Mouse (Mus musculus): Measurements from ENCODE around the gene Tmcc3. TPM values are rescaled to one million over a fixed set of nuclear protein-coding genes. Genes with fewer than 3 reads are reported as not detected.
A peak's percentile ranks its signal among the peaks of the same experiment; 100 is the strongest.

Gene Tmcc3
- total RNA-seq, 1 experiment from 2014 or later: 0.15 TPM

DNA sequence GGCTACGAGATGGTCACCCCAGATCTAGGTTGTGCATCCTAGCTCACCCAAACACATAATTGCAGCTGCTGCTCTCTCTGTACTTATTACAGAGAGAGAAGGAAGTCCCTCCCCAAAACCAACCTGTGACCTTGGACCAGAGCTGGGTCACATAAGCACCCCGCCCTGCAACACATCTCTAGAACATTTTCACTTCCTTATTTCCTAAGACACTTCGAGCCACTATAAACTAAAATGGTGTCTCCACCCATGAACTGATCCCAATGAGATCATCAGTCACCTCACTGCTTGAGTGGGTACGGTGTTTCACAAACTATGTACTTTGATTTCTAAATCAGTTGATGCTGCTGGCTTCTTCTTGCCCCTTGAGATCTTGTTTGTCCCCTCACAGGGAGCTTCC lies 293.7 kb downstream of the Tmcc3 start:
- peak in 1 of 2 experiments; percentile 49; a peak in 2 of 4 replicates for ATAC-seq (replicated peaks in 1 of 2; ENCODE audit: insufficient read depth in 1 of 2, low FRiP score in 2 of 2, low TSS enrichment in 1 of 2, low read depth in 1 of 2, poor library complexity in 2 of 2, severe bottlenecking in 2 of 2)

- peak; percentile 78 to 86 for ATAC-seq (replicated peaks in 1 of 2; ENCODE audit: insufficient read depth in 1 of 2, low FRiP score in 2 of 2, low TSS enrichment in 1 of 2, low read depth in 1 of 2, poor library complexity in 2 of 2, severe bottlenecking in 2 of 2)
Observed at GRCm38 (mm10) chr10:94609309-94609777, 297.6 kb downstream of the Tmcc3 start.

- ATAC-seq (replicated peaks in 1 of 2; ENCODE audit: insufficient read depth in 1 of 2, low FRiP score in 2 of 2, low TSS enrichment in 1 of 2, low read depth in 1 of 2, poor library complexity in 2 of 2, severe bottlenecking in 2 of 2): no peak
Observed at GRCm38 (mm10) chr10:94611228-94611968, 299.6 kb downstream of the Tmcc3 start.

GRCm38 (mm10) chr10:94611969-94612440 lies 300.3 kb downstream of the Tmcc3 start:
- no peak for ATAC-seq (replicated peaks in 1 of 2; ENCODE audit: insufficient read depth in 1 of 2, low FRiP score in 2 of 2, low TSS enrichment in 1 of 2, low read depth in 1 of 2, poor library complexity in 2 of 2, severe bottlenecking in 2 of 2)

DNA sequence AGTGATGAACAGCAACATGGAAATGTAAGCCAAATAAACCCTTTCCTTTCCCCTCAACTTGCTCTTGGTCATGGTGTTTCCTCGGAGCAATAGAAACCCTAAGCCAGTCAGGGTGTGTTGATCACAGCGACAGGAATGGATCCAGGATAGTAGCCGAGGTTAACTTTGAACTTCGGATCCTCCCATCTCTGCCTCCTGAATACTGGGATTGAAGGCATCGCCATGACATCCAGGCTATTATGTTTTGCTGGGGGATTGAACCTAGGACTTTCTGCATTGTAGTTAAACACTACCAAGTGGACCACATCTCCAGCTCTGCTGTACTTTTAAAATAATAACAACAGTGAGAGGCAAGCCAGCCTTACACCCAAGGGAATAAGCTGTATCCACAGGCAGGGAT lies 307.8 kb downstream of the Tmcc3 start:
- no peak for ATAC-seq (replicated peaks in 1 of 2; ENCODE audit: insufficient read depth in 1 of 2, low FRiP score in 2 of 2, low TSS enrichment in 1 of 2, low read depth in 1 of 2, poor library complexity in 2 of 2, severe bottlenecking in 2 of 2)

- no peak for ATAC-seq (replicated peaks in 1 of 2; ENCODE audit: insufficient read depth in 1 of 2, low FRiP score in 2 of 2, low TSS enrichment in 1 of 2, low read depth in 1 of 2, poor library complexity in 2 of 2, severe bottlenecking in 2 of 2)
Observed at GRCm38 (mm10) chr10:94620561-94620960, 308.8 kb downstream of the Tmcc3 start.

- no peak for ATAC-seq (replicated peaks in 1 of 2; ENCODE audit: insufficient read depth in 1 of 2, low FRiP score in 2 of 2, low TSS enrichment in 1 of 2, low read depth in 1 of 2, poor library complexity in 2 of 2, severe bottlenecking in 2 of 2)
Observed at GRCm38 (mm10) chr10:94621420-94622225, 309.9 kb downstream of the Tmcc3 start.

DNA sequence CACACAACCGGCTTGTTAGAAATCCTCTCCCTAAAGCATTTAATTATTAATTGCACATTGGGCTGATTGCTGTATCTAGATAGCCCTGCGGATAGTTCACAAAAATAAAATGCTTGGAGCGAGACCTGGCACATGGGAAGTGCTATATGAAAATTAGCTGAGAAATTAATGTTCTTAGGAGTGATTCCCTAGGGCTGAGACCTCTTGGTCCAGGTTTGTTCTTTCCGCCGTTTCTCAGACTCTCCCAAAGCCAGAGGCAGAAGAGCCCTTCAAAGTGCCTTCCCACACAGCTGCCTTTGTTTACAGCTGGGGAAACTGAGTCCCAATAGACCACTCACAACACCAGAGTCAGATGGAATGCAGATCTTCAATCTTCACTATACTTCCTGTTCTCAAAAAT lies 310.5 kb downstream of the Tmcc3 start:
- no peak for ATAC-seq (replicated peaks in 1 of 2; ENCODE audit: insufficient read depth in 1 of 2, low FRiP score in 2 of 2, low TSS enrichment in 1 of 2, low read depth in 1 of 2, poor library complexity in 2 of 2, severe bottlenecking in 2 of 2)

- ATAC-seq (replicated peaks in 1 of 2; ENCODE audit: insufficient read depth in 1 of 2, low FRiP score in 2 of 2, low TSS enrichment in 1 of 2, low read depth in 1 of 2, poor library complexity in 2 of 2, severe bottlenecking in 2 of 2): no peak
Observed at GRCm38 (mm10) chr10:94622828-94623227, 311.1 kb downstream of the Tmcc3 start.

DNA sequence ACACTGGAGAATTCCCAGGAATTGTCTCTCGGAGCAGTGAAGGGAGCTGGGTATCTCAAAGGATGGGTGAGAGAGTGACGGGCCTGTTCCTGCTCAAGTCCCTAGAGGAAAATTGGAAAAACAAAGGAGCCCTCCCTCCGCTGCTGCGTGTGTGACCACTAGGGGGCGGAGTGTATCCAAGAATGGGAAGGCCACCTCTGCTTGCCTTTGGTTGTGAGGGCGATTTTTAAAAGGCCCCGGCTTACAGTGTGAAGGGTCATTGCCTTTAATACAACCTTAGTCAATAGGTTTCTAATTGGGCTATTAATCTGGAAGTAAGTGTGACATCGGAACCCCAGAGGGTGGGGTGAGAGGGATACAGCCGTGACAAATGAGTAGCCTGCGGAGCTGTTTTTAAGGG lies 311.9 kb downstream of the Tmcc3 start:
- peak; percentile 22 to 77; a peak in 3 of 4 replicates for ATAC-seq (replicated peaks in 1 of 2; ENCODE audit: insufficient read depth in 1 of 2, low FRiP score in 2 of 2, low TSS enrichment in 1 of 2, low read depth in 1 of 2, poor library complexity in 2 of 2, severe bottlenecking in 2 of 2)

- ATAC-seq (replicated peaks in 1 of 2; ENCODE audit: insufficient read depth in 1 of 2, low FRiP score in 2 of 2, low TSS enrichment in 1 of 2, low read depth in 1 of 2, poor library complexity in 2 of 2, severe bottlenecking in 2 of 2): no peak
Observed at GRCm38 (mm10) chr10:94625036-94625435, 313.3 kb downstream of the Tmcc3 start.

GRCm38 (mm10) chr10:94625606-94626005 lies 313.9 kb downstream of the Tmcc3 start:
- ATAC-seq (replicated peaks in 1 of 2; ENCODE audit: insufficient read depth in 1 of 2, low FRiP score in 2 of 2, low TSS enrichment in 1 of 2, low read depth in 1 of 2, poor library complexity in 2 of 2, severe bottlenecking in 2 of 2): no peak

DNA sequence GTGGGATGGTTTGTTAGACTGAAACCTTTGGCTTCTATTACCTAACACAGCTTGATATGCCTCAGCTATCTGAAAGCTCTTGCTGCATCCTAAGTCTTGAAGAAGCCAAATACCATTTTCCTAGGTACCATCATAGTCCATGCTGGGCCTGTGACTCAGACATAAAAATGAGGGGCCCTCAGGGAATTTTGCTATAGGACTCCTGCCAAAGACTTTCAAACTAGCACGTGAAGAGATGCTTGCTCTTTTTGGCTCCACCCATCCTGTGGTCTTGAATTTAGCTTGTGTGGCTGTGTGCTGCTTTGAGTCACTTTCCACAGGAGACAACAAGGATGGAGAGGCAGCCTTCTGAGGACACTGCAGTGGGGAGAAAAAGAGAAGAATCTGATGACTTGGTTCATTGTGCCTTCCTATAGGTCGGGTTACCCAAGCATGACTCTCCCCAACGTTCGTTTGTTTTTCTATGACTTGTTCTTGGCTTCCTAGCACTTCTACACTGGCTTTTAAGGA lies 319.1 kb downstream of the Tmcc3 start:
- no peak for ATAC-seq (replicated peaks in 1 of 2; ENCODE audit: insufficient read depth in 1 of 2, low FRiP score in 2 of 2, low TSS enrichment in 1 of 2, low read depth in 1 of 2, poor library complexity in 2 of 2, severe bottlenecking in 2 of 2)

DNA sequence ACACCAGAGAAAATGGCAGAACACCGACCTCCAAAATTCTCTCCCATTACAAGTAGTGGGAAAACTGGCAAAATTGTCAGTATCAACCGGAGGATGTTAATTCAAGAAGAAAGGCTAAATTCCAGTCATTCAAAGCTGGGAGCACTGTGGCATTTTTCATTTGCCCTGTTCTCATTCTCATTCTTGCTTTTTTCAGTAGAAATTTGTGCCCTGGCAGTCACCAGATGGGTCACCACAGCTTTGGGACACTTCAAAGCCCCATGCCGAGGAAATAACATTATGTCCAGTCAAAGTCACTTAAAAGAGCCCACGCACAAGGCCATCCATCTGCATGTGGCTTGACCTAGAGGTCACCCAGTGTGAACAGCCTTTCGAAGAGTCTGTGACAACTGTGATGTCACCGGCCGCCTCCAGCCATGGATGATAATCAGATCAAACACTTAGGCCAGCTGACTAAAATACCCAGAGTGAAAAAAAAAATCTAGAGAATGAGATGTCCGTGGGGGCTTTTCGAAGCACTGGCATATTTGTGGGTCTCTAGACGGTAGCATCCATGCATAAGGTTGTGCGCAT lies 319.9 kb downstream of the Tmcc3 start:
- ATAC-seq (replicated peaks in 1 of 2; ENCODE audit: insufficient read depth in 1 of 2, low FRiP score in 2 of 2, low TSS enrichment in 1 of 2, low read depth in 1 of 2, poor library complexity in 2 of 2, severe bottlenecking in 2 of 2): no peak

DNA sequence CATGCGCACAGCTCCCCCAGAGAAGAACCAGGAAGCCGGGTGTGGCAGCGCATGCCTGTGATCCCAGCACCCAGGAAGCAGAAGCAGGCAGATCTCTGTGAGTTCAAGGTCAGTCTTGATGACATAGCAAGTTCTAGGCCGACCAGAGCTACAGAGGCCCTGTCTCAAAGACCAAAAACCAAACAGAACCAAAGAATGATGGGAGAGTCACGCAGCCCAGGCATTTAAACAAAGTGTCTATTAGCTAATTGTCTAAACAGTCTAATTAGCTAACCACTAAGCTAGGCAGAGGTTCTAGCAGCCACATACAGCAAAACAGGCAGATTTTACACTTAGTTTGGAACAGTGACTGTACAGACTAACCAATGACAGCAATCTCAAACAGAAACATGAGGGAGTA lies 320.5 kb downstream of the Tmcc3 start:
- no peak for ATAC-seq (replicated peaks in 1 of 2; ENCODE audit: insufficient read depth in 1 of 2, low FRiP score in 2 of 2, low TSS enrichment in 1 of 2, low read depth in 1 of 2, poor library complexity in 2 of 2, severe bottlenecking in 2 of 2)

- ATAC-seq (replicated peaks in 1 of 2; ENCODE audit: insufficient read depth in 1 of 2, low FRiP score in 2 of 2, low TSS enrichment in 1 of 2, low read depth in 1 of 2, poor library complexity in 2 of 2, severe bottlenecking in 2 of 2): no peak
Observed at GRCm38 (mm10) chr10:94638599-94638998, 326.9 kb downstream of the Tmcc3 start.

DNA sequence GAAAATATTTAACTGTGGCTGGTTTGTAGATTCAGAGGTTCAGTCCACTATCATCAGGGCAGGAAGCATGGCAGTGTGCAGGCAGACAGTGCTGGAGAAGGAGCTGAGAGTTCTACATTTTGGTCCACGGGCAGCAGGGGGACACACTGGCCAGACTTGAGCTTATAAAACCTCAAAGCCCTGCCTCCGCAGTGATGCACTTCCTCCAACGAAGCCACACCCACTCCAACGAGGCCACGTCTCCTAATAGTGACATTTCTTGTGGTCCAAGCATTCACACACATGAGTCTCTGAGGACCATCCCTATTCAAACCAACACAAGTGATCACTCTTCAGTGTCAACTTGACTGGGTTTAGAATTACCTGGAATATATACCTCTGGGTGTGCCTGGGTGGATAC lies 327.5 kb downstream of the Tmcc3 start:
- peak; percentile 54 to 87; a peak in 3 of 4 replicates for ATAC-seq (replicated peaks in 1 of 2; ENCODE audit: insufficient read depth in 1 of 2, low FRiP score in 2 of 2, low TSS enrichment in 1 of 2, low read depth in 1 of 2, poor library complexity in 2 of 2, severe bottlenecking in 2 of 2)

- peak; percentile 59 to 75 for ATAC-seq (replicated peaks in 1 of 2; ENCODE audit: insufficient read depth in 1 of 2, low FRiP score in 2 of 2, low TSS enrichment in 1 of 2, low read depth in 1 of 2, poor library complexity in 2 of 2, severe bottlenecking in 2 of 2)
Observed at GRCm38 (mm10) chr10:94640067-94640466, 328.3 kb downstream of the Tmcc3 start.
